Comparison of ENCODE assay signal across 9 mouse cellular contexts in genomic region chr7:3570580-3570979, GRCm38 (mm10). TPM values are rescaled to one million over a fixed set of nuclear protein-coding genes. Genes with fewer than 3 reads are reported as not detected.
"Had no signal": no experiment of that assay in that cellular context is flagged by ENCODE, and none has a peak within 500 bp of the region (broad histone marks: within the 10 kb centered on the region; RNA-seq: fewer than 3 reads in every experiment).

No protein-coding gene starts in this region.

RNA-seq across cellular contexts. Expression of gene Oscar, which starts 45.4 kb away (rescaled TPM):
- total RNA-seq: gastrocnemius, adult 2 months; granulocyte monocyte progenitor cell, adult 5-6 weeks; heart, adult 18-20 months had no signal
- polyA plus RNA-seq: heart, embryonic 16.5 days; inflammation-experienced regulatory T-cells, adult 6 months; limb, embryonic 10.5 days; limb, embryonic 12.5 days; liver, embryonic 11.5 days; liver, embryonic 13.5 days had no signal
